Mouse (Mus musculus): ENCODE measurements around the gene Zbtb46.

DNA sequence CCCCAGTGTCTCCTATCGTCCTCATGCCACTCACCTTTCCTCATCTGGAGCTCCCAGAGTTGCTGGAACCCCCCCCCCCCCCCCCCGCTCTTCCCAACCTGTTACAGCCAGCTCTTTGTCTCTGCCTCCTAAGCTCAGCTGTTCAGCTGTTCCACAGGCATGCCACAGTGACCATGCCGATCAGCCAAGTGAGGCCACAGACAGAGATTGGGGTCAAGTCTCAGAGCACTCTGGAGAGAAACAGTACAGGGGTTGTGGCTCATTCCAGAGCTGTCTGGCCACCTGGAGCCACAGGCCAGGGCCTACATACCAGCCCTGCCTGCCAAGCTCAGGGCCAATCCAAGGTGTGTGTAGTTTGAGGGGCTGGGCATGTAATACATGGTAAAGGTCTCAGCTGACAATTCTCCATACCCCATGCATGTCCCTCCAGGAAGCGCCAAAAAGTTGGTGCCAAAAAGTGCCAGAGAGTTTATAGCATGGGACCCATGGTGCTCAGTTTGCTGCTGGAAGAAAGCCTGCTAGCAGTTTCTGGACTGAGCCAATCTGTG is 72.5 kb downstream of the Zbtb46 start:
- no peak for TF ChIP-seq POLR2A (IDR thresholded peaks at IDR 0.05; ENCODE audit: insufficient read depth, low read length)
- TF ChIP-seq EP300 (IDR thresholded peaks at IDR 0.05; ENCODE audit: insufficient read depth, low read depth, low read length), result no peak
- no peak for TF ChIP-seq CTCF (IDR thresholded peaks at IDR 0.05; ENCODE audit: low read depth, low read length)

All from ES-Bruce4 (cell line).